Mouse (Mus musculus): ENCODE results near the gene Eid2.
"Not testable (repeated sequence)": the region's sequence is repeated elsewhere in the genome, so short reads cannot be mapped to it uniquely, and the experiment has no call there.

Gene Eid2

GRCm38 (mm10) chr7:28267129-28268041 lies at the start of gene Eid2:
TSS of gene Eid2 (plus strand) at chr7:28267881.
- DNase-seq (ENCODE audit: low spot score) = peak; percentile 94

GRCm38 (mm10) chr7:28218951-28219740 lies 48.5 kb upstream of the Eid2 start:
- not testable (repeated sequence) for DNase-seq (ENCODE audit: low spot score)

GRCm38 (mm10) chr7:28226836-28227235 lies 40.8 kb upstream of the Eid2 start:
- not testable (repeated sequence) for DNase-seq (ENCODE audit: low spot score)

- not testable (repeated sequence) for DNase-seq (ENCODE audit: low spot score)
These were observed 40.3 kb upstream of the Eid2 start for GRCm38 (mm10) chr7:28227421-28227820.

GRCm38 (mm10) chr7:28243943-28244342 lies 23.7 kb upstream of the Eid2 start:
- not testable (repeated sequence) for DNase-seq (ENCODE audit: low spot score)

- DNase-seq (ENCODE audit: low spot score) = no peak
These were observed 18.7 kb upstream of the Eid2 start for GRCm38 (mm10) chr7:28248957-28249356.

GRCm38 (mm10) chr7:28251976-28252375 lies 15.7 kb upstream of the Eid2 start:
- DNase-seq (ENCODE audit: low spot score) = no peak

GRCm38 (mm10) chr7:28254591-28254990 lies 13.1 kb upstream of the Eid2 start:
- no peak for DNase-seq (ENCODE audit: low spot score)

- no peak for DNase-seq (ENCODE audit: low spot score)
These were observed 12.2 kb upstream of the Eid2 start for GRCm38 (mm10) chr7:28255476-28255875.

GRCm38 (mm10) chr7:28262861-28263260 lies 4.8 kb upstream of the Eid2 start:
- DNase-seq (ENCODE audit: low spot score) = no peak

GRCm38 (mm10) chr7:28263786-28264185 lies 3.9 kb upstream of the Eid2 start:
- DNase-seq (ENCODE audit: low spot score) = peak; percentile 81

GRCm38 (mm10) chr7:28265391-28265790 lies 2.3 kb upstream of the Eid2 start:
- DNase-seq (ENCODE audit: low spot score) = no peak

- DNase-seq (ENCODE audit: low spot score) = peak; percentile 60
These were observed 406 bp downstream of the Eid2 start for GRCm38 (mm10) chr7:28268042-28268531.

GRCm38 (mm10) chr7:28268576-28268975 lies 895 bp downstream of the Eid2 start:
- no peak for DNase-seq (ENCODE audit: low spot score)

- peak; percentile 46 for DNase-seq (ENCODE audit: low spot score)
These were observed 1.7 kb downstream of the Eid2 start for GRCm38 (mm10) chr7:28269355-28269754.

- DNase-seq (ENCODE audit: low spot score) = no peak
These were observed 4.1 kb downstream of the Eid2 start for GRCm38 (mm10) chr7:28271761-28272160.

- no peak for DNase-seq (ENCODE audit: low spot score)
These were observed 9.5 kb downstream of the Eid2 start for GRCm38 (mm10) chr7:28277237-28277614.

GRCm38 (mm10) chr7:28277615-28278278 lies 10.1 kb downstream of the Eid2 start, which contains the start of gene Eid2b:
TSS of gene Eid2b (plus strand) at chr7:28277739.
- peak; percentile 98 for DNase-seq (ENCODE audit: low spot score)

- DNase-seq (ENCODE audit: low spot score) = no peak
These were observed 10.6 kb downstream of the Eid2 start for GRCm38 (mm10) chr7:28278279-28278652.

GRCm38 (mm10) chr7:28280630-28281029 lies 12.9 kb downstream of the Eid2 start:
- no peak for DNase-seq (ENCODE audit: low spot score)

- DNase-seq (ENCODE audit: low spot score) = peak; percentile 39
These were observed 22.5 kb downstream of the Eid2 start for GRCm38 (mm10) chr7:28290165-28290564.

Measured in retina, embryonic 14.5 days (tissue).